Mouse (Mus musculus): ENCODE measurements around the gene Crb2. TPM values are rescaled to one million over a fixed set of nuclear protein-coding genes. Genes with fewer than 3 reads are reported as not detected.

The Crb2 gene
- polyA plus RNA-seq, 1 experiment from 2014 or later = 32.7 TPM

DNA sequence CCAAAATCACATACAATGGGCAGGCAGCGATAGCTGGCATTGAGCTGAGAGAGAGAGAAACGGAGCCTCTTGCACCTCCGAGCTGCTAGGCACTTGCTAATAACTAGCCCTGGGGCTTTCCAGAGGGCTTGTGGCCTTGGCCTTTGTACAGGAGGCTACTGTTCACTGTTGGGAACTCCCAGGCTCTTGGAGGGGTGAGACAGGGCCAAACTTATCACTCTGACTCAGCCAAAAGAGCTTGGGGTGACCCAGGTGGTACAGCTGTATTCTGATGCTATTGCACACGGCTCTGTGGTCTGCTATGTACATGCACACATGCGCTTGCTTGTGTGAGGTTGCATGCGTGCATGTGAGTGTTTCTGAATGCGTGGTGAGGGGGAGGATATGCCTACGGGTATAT lies 6.3 kb upstream of the Crb2 start:
- no peak for ATAC-seq (replicated peaks; ENCODE audit: low FRiP score)
- 88% methylated on average over 8 of the region's 8 CpGs for WGBS
- Histone ChIP-seq H3K27ac (ENCODE audit: low read depth, low read length) (no peak overlapping the region), H3K4me2 (ENCODE audit: low read depth, low read length, severe bottlenecking) (no peak overlapping the region), H3K4me3 (ENCODE audit: low read depth, low read length) (no peak overlapping the region), H3K9me3 (ENCODE audit: control insufficient read depth, low read length) (no peaks in the 10 kb centered on the region), H3K27me3 (ENCODE audit: control insufficient read depth, insufficient read depth, low read length) (0 out of 2 replicates have a peak, but pooled peaks cover 3% of the 10 kb centered on the region), H3K36me3 (ENCODE audit: control insufficient read depth, insufficient read depth, low read length) (no peaks in the 10 kb centered on the region), H3K4me1 (replicated peaks; ENCODE audit: control insufficient read depth, insufficient read depth, low read length) (peaks cover 10% of the 10 kb centered on the region; the same call in 1 of the 2 replicates), H3K9ac (ENCODE audit: low read length) (no peak overlapping the region)
- no peak for DNase-seq (ENCODE audit: low spot score)

DNA sequence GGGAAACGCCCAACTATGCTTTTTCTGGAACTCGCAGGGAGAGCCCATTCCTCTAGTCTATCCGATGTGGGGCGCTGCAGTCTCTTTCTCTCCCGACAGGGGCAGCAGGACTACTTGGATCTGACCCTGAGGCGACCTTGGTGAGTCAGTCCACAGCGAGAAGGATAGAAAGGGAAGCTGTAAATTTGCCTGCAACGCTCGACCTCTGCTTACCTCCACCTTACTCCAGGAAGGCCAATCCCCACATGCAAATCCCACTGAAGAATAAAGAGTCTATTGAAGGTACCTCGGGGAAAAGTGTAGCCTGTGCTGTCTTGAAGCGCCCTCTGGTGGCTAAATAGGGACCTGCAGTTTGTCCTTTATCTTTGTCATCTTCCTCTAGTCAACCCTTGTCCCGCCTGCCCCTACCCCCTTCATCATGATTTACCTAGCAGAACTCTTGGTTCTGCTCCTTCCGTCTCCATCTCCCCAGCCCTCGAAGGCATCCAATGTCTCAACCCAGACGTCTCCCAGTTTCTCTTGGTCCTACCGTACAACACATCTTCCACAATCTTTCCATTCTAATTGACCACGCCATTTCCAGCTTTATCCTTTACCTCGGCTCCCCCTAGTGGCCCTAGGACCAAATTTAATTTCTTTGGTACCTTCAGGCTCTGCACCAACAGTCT lies 4.3 kb upstream of the Crb2 start:
- DNase-seq (ENCODE audit: low spot score) (peak; percentile 92), ATAC-seq (replicated peaks; ENCODE audit: low FRiP score) (peak; percentile 54)
- 1% methylated on average over 18 of the region's 18 CpGs for WGBS
- Histone ChIP-seq H3K9me3 (ENCODE audit: control insufficient read depth, low read length) (no peaks in the 10 kb centered on the region), H3K4me3 (ENCODE audit: low read depth, low read length) (peak overlapping the region; percentile 24), H3K27ac (ENCODE audit: low read depth, low read length) (no peak overlapping the region), H3K9ac (ENCODE audit: low read length) (peak overlapping the region; percentile 61), H3K4me1 (replicated peaks; ENCODE audit: control insufficient read depth, insufficient read depth, low read length) (peaks cover 13% of the 10 kb centered on the region), H3K27me3 (ENCODE audit: control insufficient read depth, insufficient read depth, low read length) (no peaks in the 10 kb centered on the region), H3K4me2 (ENCODE audit: low read depth, low read length, severe bottlenecking) (peak overlapping the region; percentile 51), H3K36me3 (ENCODE audit: control insufficient read depth, insufficient read depth, low read length) (no peaks in the 10 kb centered on the region)

- ATAC-seq (replicated peaks; ENCODE audit: low FRiP score) (no peak), DNase-seq (ENCODE audit: low spot score) (peak; percentile 85)
- Histone ChIP-seq H3K9ac (ENCODE audit: low read length) (no peak overlapping the region), H3K27me3 (ENCODE audit: control insufficient read depth, insufficient read depth, low read length) (no peaks in the 10 kb centered on the region), H3K4me1 (replicated peaks; ENCODE audit: control insufficient read depth, insufficient read depth, low read length) (peaks cover 32% of the 10 kb centered on the region), H3K27ac (ENCODE audit: low read depth, low read length) (no peak overlapping the region), H3K9me3 (ENCODE audit: control insufficient read depth, low read length) (no peaks in the 10 kb centered on the region), H3K4me3 (ENCODE audit: low read depth, low read length) (no peak overlapping the region), H3K4me2 (ENCODE audit: low read depth, low read length, severe bottlenecking) (no peak overlapping the region), H3K36me3 (ENCODE audit: control insufficient read depth, insufficient read depth, low read length) (no peaks in the 10 kb centered on the region)
- WGBS = 9% methylated on average over 5 of the region's 5 CpGs
Measured at GRCm38 (mm10) chr2:37774571-37774970, 1.5 kb upstream of the Crb2 start.

GRCm38 (mm10) chr2:37776611-37777411 lies 762 bp downstream of the Crb2 start:
- Histone ChIP-seq H3K4me3 (ENCODE audit: low read depth, low read length) (peak overlapping the region; percentile 68), H3K27ac (ENCODE audit: low read depth, low read length) (peak overlapping the region; percentile 95), H3K27me3 (ENCODE audit: control insufficient read depth, insufficient read depth, low read length) (no peaks in the 10 kb centered on the region), H3K36me3 (ENCODE audit: control insufficient read depth, insufficient read depth, low read length) (no peaks in the 10 kb centered on the region), H3K9ac (ENCODE audit: low read length) (peak overlapping the region; percentile 90), H3K4me2 (ENCODE audit: low read depth, low read length, severe bottlenecking) (peak overlapping the region; percentile 85), H3K9me3 (ENCODE audit: control insufficient read depth, low read length) (no peaks in the 10 kb centered on the region), H3K4me1 (replicated peaks; ENCODE audit: control insufficient read depth, insufficient read depth, low read length) (peaks cover 53% of the 10 kb centered on the region)
- DNase-seq (ENCODE audit: low spot score) (peak; percentile 70), ATAC-seq (replicated peaks; ENCODE audit: low FRiP score) (no peak)
- WGBS = 4% methylated on average over 20 of the region's 20 CpGs

GRCm38 (mm10) chr2:37777958-37778720 lies 2.1 kb downstream of the Crb2 start:
- peak overlapping the region; percentile 90 for H3K9ac ChIP-seq (ENCODE audit: low read length)
- peaks cover 59% of the 10 kb centered on the region for H3K4me1 ChIP-seq (replicated peaks; ENCODE audit: control insufficient read depth, insufficient read depth, low read length)
- WGBS = 6% methylated on average over 10 of the region's 10 CpGs
- H3K4me3 ChIP-seq (ENCODE audit: low read depth, low read length) = peak overlapping the region; percentile 68
- no peaks in the 10 kb centered on the region for H3K27me3 ChIP-seq (ENCODE audit: control insufficient read depth, insufficient read depth, low read length)
- ATAC-seq (replicated peaks; ENCODE audit: low FRiP score) (peak; percentile 91), DNase-seq (ENCODE audit: low spot score) (peak; percentile 89)
- H3K9me3 ChIP-seq (ENCODE audit: control insufficient read depth, low read length) = no peaks in the 10 kb centered on the region
- no peaks in the 10 kb centered on the region for H3K36me3 ChIP-seq (ENCODE audit: control insufficient read depth, insufficient read depth, low read length)
- H3K4me2 ChIP-seq (ENCODE audit: low read depth, low read length, severe bottlenecking) = peak overlapping the region; percentile 85
- H3K27ac ChIP-seq (ENCODE audit: low read depth, low read length) = peak overlapping the region; percentile 95

- ATAC-seq (replicated peaks; ENCODE audit: low FRiP score) (peak; percentile 35), DNase-seq (ENCODE audit: low spot score) (peak; percentile 88)
- no peaks in the 10 kb centered on the region for H3K36me3 ChIP-seq (ENCODE audit: control insufficient read depth, insufficient read depth, low read length)
- H3K27ac ChIP-seq (ENCODE audit: low read depth, low read length) = peak overlapping the region; percentile 78
- H3K9ac ChIP-seq (ENCODE audit: low read length) = peak overlapping the region; percentile 47
- H3K4me3 ChIP-seq (ENCODE audit: low read depth, low read length) = peak overlapping the region; percentile 22
- under 1% methylated on average over 14 of the region's 14 CpGs for WGBS
- H3K9me3 ChIP-seq (ENCODE audit: control insufficient read depth, low read length) = no peaks in the 10 kb centered on the region
- H3K4me2 ChIP-seq (ENCODE audit: low read depth, low read length, severe bottlenecking) = peak overlapping the region; percentile 57
- no peaks in the 10 kb centered on the region for H3K27me3 ChIP-seq (ENCODE audit: control insufficient read depth, insufficient read depth, low read length)
- peaks cover 54% of the 10 kb centered on the region for H3K4me1 ChIP-seq (replicated peaks; ENCODE audit: control insufficient read depth, insufficient read depth, low read length)
Measured at GRCm38 (mm10) chr2:37780270-37780929, 4.4 kb downstream of the Crb2 start.

- Histone ChIP-seq H3K9ac (ENCODE audit: low read length) (peak overlapping the region; percentile 27), H3K27ac (ENCODE audit: low read depth, low read length) (0 out of 2 replicates have a peak overlapping the region, but pooled peaks have one; percentile 6), H3K4me2 (ENCODE audit: low read depth, low read length, severe bottlenecking) (peak overlapping the region; percentile 8; the same call in 1 of the 2 replicates), H3K36me3 (ENCODE audit: control insufficient read depth, insufficient read depth, low read length) (peaks cover 3% of the 10 kb centered on the region; the same call in 1 of the 2 replicates), H3K4me3 (ENCODE audit: low read depth, low read length) (no peak overlapping the region), H3K4me1 (replicated peaks; ENCODE audit: control insufficient read depth, insufficient read depth, low read length) (peaks cover 48% of the 10 kb centered on the region), H3K27me3 (ENCODE audit: control insufficient read depth, insufficient read depth, low read length) (no peaks in the 10 kb centered on the region), H3K9me3 (ENCODE audit: control insufficient read depth, low read length) (no peaks in the 10 kb centered on the region)
- no peak for ATAC-seq (replicated peaks; ENCODE audit: low FRiP score)
- 8% methylated on average over 3 of the region's 3 CpGs for WGBS
- no peak for DNase-seq (ENCODE audit: low spot score)
Measured at GRCm38 (mm10) chr2:37781421-37781820, 5.4 kb downstream of the Crb2 start.

GRCm38 (mm10) chr2:37782002-37782401 lies 6.0 kb downstream of the Crb2 start:
- Histone ChIP-seq H3K4me3 (ENCODE audit: low read depth, low read length) (no peak overlapping the region), H3K27ac (ENCODE audit: low read depth, low read length) (0 out of 2 replicates have a peak overlapping the region, but pooled peaks have one; percentile 6)

More at GRCm38 (mm10) chr2:37782002-37782401, 6.0 kb downstream of the Crb2 start:
- Histone ChIP-seq H3K9me3 (ENCODE audit: control insufficient read depth, low read length) (no peaks in the 10 kb centered on the region), H3K27me3 (ENCODE audit: control insufficient read depth, insufficient read depth, low read length) (no peaks in the 10 kb centered on the region), H3K4me1 (replicated peaks; ENCODE audit: control insufficient read depth, insufficient read depth, low read length) (peaks cover 48% of the 10 kb centered on the region), H3K4me2 (ENCODE audit: low read depth, low read length, severe bottlenecking) (0 out of 2 replicates have a peak overlapping the region, but pooled peaks have one; percentile 8), H3K9ac (ENCODE audit: low read length) (peak overlapping the region; percentile 27), H3K36me3 (ENCODE audit: control insufficient read depth, insufficient read depth, low read length) (peaks cover 3% of the 10 kb centered on the region; the same call in 1 of the 2 replicates)
- WGBS = 7% methylated on average over 7 of the region's 7 CpGs
- no peak for ATAC-seq (replicated peaks; ENCODE audit: low FRiP score)
- DNase-seq (ENCODE audit: low spot score) = no peak

Data from forebrain, embryonic 11.5 days (tissue).